Comparison of ENCODE assay signal across 25 mouse cellular contexts in genomic region chr11:102884616-102885219, GRCm38 (mm10). TPM values are rescaled to one million over a fixed set of nuclear protein-coding genes. Genes with fewer than 3 reads are reported as not detected.
DNase-seq lines count a peak whose midpoint lies in the region; ATAC-seq and TF ChIP-seq lines count a peak whose summit lies in the region.
"Had no signal": no experiment of that assay in that cellular context is flagged by ENCODE, and none has a peak within 500 bp of the region (broad histone marks: within the 10 kb centered on the region; RNA-seq: fewer than 3 reads in every experiment).

Gene Fam187a (plus strand): TSS chr11:102885169.

- H3K9ac ChIP-seq in heart, embryonic 15.5 days: no peak within 1 kb of the TSS
- no peak within 1 kb of the TSS for H3K9ac ChIP-seq in midbrain, embryonic 11.5 days (ENCODE audit: low read length)
- H3K9ac ChIP-seq in midbrain, embryonic 14.5 days (replicated peaks; ENCODE audit: low read length): no peak within 1 kb of the TSS
- H3K9ac ChIP-seq: lung, embryonic 14.5 days had no signal

- TF ChIP-seq POLR2A in olfactory bulb, adult 2 months (IDR thresholded peaks at IDR 0.05; ENCODE audit: insufficient read depth, low read depth, low read length): no peak

- H3K4me3 ChIP-seq in heart, embryonic 15.5 days: no peak within 1 kb of the TSS
- no peak within 1 kb of the TSS for H3K4me3 ChIP-seq in midbrain, embryonic 11.5 days (ENCODE audit: low read depth, low read length)
- H3K4me3 ChIP-seq in midbrain, embryonic 14.5 days (replicated peaks; ENCODE audit: low read depth, low read length): no peak within 1 kb of the TSS
- H3K4me3 ChIP-seq in olfactory bulb, adult 2 months (ENCODE audit: insufficient read depth, low read depth, low read length): no peak within 1 kb of the TSS
- H3K4me3 ChIP-seq: embryonic facial prominence, embryonic 13.5 days; left cerebral cortex, adult 2 months had no signal

- TF ChIP-seq CTCF in olfactory bulb, adult 2 months (IDR thresholded peaks at IDR 0.05; ENCODE audit: insufficient read depth, low read depth, low read length): no peak

- peaks cover 31% of the 10 kb centered on the region for H3K4me1 ChIP-seq in heart, embryonic 15.5 days (replicated peaks)
- H3K4me1 ChIP-seq in midbrain, embryonic 11.5 days (ENCODE audit: control insufficient read depth, insufficient read depth, low read length): peaks cover 10% of the 10 kb centered on the region
- H3K4me1 ChIP-seq in midbrain, embryonic 14.5 days (ENCODE audit: control insufficient read depth, insufficient read depth, low read length): peaks cover 12% of the 10 kb centered on the region
- peaks cover 24% of the 10 kb centered on the region for H3K4me1 ChIP-seq in olfactory bulb, adult 2 months (ENCODE audit: control insufficient read depth, insufficient read depth, low read length)

- WGBS in heart, embryonic 15.5 days: 46% methylated on average over 10 of the region's 10 CpGs
- WGBS in midbrain, embryonic 11.5 days: 62% methylated on average over 10 of the region's 10 CpGs
- WGBS in midbrain, embryonic 14.5 days: 60% methylated on average over 10 of the region's 10 CpGs
- WGBS in olfactory bulb, adult 2 months: 55% methylated on average over 10 of the region's 10 CpGs

- no peaks in the 10 kb centered on the region for H3K36me3 ChIP-seq in heart, embryonic 15.5 days
- no peaks in the 10 kb centered on the region for H3K36me3 ChIP-seq in midbrain, embryonic 11.5 days (ENCODE audit: control insufficient read depth, insufficient read depth, low read length)
- H3K36me3 ChIP-seq in midbrain, embryonic 14.5 days (ENCODE audit: control insufficient read depth, insufficient read depth, low read length): no peaks in the 10 kb centered on the region
- H3K36me3 ChIP-seq: embryonic facial prominence, embryonic 13.5 days had no signal

- H3K4me2 ChIP-seq in heart, embryonic 15.5 days: 0 out of 2 replicates have a peak within 1 kb of the TSS, but pooled peaks have one; percentile 31
- no peak within 1 kb of the TSS for H3K4me2 ChIP-seq in midbrain, embryonic 11.5 days
- no peak within 1 kb of the TSS for H3K4me2 ChIP-seq in midbrain, embryonic 14.5 days (ENCODE audit: low read length)
- H3K4me2 ChIP-seq: embryonic facial prominence, embryonic 13.5 days; lung, embryonic 14.5 days had no signal

- H3K27ac ChIP-seq in heart, embryonic 15.5 days: no peak within 1 kb of the TSS; the same call in 1 of the 2 replicates
- H3K27ac ChIP-seq in midbrain, embryonic 11.5 days (ENCODE audit: low read depth, low read length): no peak within 1 kb of the TSS
- no peak within 1 kb of the TSS for H3K27ac ChIP-seq in midbrain, embryonic 14.5 days (replicated peaks; ENCODE audit: low read depth, low read length)
- H3K27ac ChIP-seq in olfactory bulb, adult 2 months (ENCODE audit: insufficient read depth, low read depth, low read length): peak within 1 kb of the TSS; percentile 1; the same call in 1 of the 2 replicates
- H3K27ac ChIP-seq: embryonic facial prominence, embryonic 13.5 days; hindbrain, postnatal 0 days had no signal

- no peaks in the 10 kb centered on the region for H3K9me3 ChIP-seq in heart, embryonic 15.5 days (replicated peaks)
- no peaks in the 10 kb centered on the region for H3K9me3 ChIP-seq in midbrain, embryonic 11.5 days (ENCODE audit: control insufficient read depth, low read length)
- no peaks in the 10 kb centered on the region for H3K9me3 ChIP-seq in midbrain, embryonic 14.5 days (ENCODE audit: control insufficient read depth, low read length)
- H3K9me3 ChIP-seq: embryonic facial prominence, embryonic 13.5 days had no signal

- no peak for ATAC-seq in heart, embryonic 15.5 days (replicated peaks; ENCODE audit: insufficient number of reproducible peaks, insufficient read depth, low FRiP score, low read depth)
- no peak for ATAC-seq in midbrain, embryonic 11.5 days (ENCODE audit: low FRiP score)
- ATAC-seq in midbrain, embryonic 14.5 days (ENCODE audit: low FRiP score, low TSS enrichment): no peak
- ATAC-seq: forebrain, embryonic 14.5 days; hindbrain, postnatal 0 days had no signal

- peaks cover 26% of the 10 kb centered on the region for H3K27me3 ChIP-seq in heart, embryonic 15.5 days
- H3K27me3 ChIP-seq in midbrain, embryonic 11.5 days (ENCODE audit: control insufficient read depth, insufficient read depth, low read length): peaks cover 2% of the 10 kb centered on the region
- H3K27me3 ChIP-seq in midbrain, embryonic 14.5 days (ENCODE audit: control insufficient read depth, insufficient read depth, low read length): peaks cover 5% of the 10 kb centered on the region; the same call in 1 of the 2 replicates

- DNase-seq in heart, adult 11 months: no peak
- DNase-seq in midbrain, embryonic 11.5 days (ENCODE audit: low spot score, missing footprints): peak; percentile 62
- DNase-seq in midbrain, embryonic 14.5 days: no peak
- peak; percentile 53 for DNase-seq in MN1 (ENCODE audit: low spot score)
- DNase-seq in thymus, postnatal 4 days: no peak
- DNase-seq: adrenal gland, postnatal 25 days; cerebellum, adult 11-12 months; cerebellum, postnatal 14 days; gastrocnemius, postnatal 25 days; kidney, adult 2 months; kidney, postnatal 14 days; left cerebral cortex, postnatal 4 days; liver; lung, embryonic 14.5 days; lung, postnatal 36 days; thymus, adult 18-20 months had no signal

RNA-seq across cellular contexts. Expression of gene Fam187a, which starts in this region (rescaled TPM):
- not detected in 2 replicates for polyA plus RNA-seq in heart, embryonic 15.5 days (2015; fragmentation: Nextera tagmentation; extraction: Ambion mirVana)
- polyA plus RNA-seq in midbrain, embryonic 11.5 days (2014; fragmentation: Nextera tagmentation; extraction: Ambion mirVana): 0.10 and 0.11 TPM in 2 replicates
- not detected in 2 replicates for polyA plus RNA-seq in midbrain, embryonic 14.5 days (2014; fragmentation: Nextera tagmentation; extraction: Ambion mirVana)
- not detected in 2 replicates for polyA plus RNA-seq in olfactory bulb, adult 2 months (2012; ENCODE audit: insufficient read depth, insufficient read length, low replicate concordance, missing spikeins)
- polyA plus RNA-seq: embryonic facial prominence, embryonic 13.5 days; forebrain, embryonic 14.5 days; hindbrain, postnatal 0 days; kidney, adult 2 months; lung, embryonic 14.5 days; neural tube, embryonic 11.5 days; small intestine, adult 2 months; urinary bladder, adult 2 months had no signal

Comparison
In these comparisons a context has a peak if more than half of its experiments do, and no peak if none do; other contexts are left out.
1. Peak in DNase-seq in midbrain, embryonic 11.5 days; RNA of the gene not detected or under 1 TPM.